ENCODE assay signal across 8 mouse cellular contexts in genomic region chr2:133020173-133020837, GRCm38 (mm10).
A peak's percentile ranks its signal among the peaks of the same experiment; 100 is the strongest.
DNase-seq lines count a peak whose midpoint lies in the region; ATAC-seq and TF ChIP-seq lines count a peak whose summit lies in the region.

No protein-coding gene starts in this region.

- H3K4me3 ChIP-seq in ES-E14 (ENCODE audit: insufficient read depth in 1 of 2, low read depth in 1 of 2, low read length in 2 of 2, poor library complexity in 1 of 2, severe bottlenecking in 1 of 2), result no peak overlapping the region
- no peak overlapping the region for H3K4me3 ChIP-seq in forebrain, embryonic 11.5 days (ENCODE audit: low read depth, low read length)

- in situ Hi-C loops in ES-E14 (cut with MboI; ENCODE audit: low sequenced_read_pairs in 2 of 2, unreplicated experiment in 2 of 2), result no loop called here

- no peak overlapping the region for H3K9ac ChIP-seq in ES-E14 (ENCODE audit: insufficient read depth, low read depth, low read length, poor library complexity, severe bottlenecking)
- H3K9ac ChIP-seq in forebrain, embryonic 11.5 days (ENCODE audit: low read length), result no peak overlapping the region

- H3K36me3 ChIP-seq in ES-E14 (ENCODE audit: control insufficient read depth, insufficient read depth, low read length, poor library complexity, severe bottlenecking), result no peaks in the 10 kb centered on the region
- H3K36me3 ChIP-seq in forebrain, embryonic 11.5 days (ENCODE audit: control insufficient read depth, insufficient read depth, low read length), result no peaks in the 10 kb centered on the region

- intact Hi-C loops in heart, postnatal 14 days (cut with DNase I), result no loop called here

- no peak overlapping the region for H3K27ac ChIP-seq in ES-E14 (ENCODE audit: insufficient read depth, low read depth, low read length, poor library complexity, severe bottlenecking)
- no peak overlapping the region for H3K27ac ChIP-seq in forebrain, embryonic 11.5 days (ENCODE audit: low read depth, low read length)

- H3K4me2 ChIP-seq in forebrain, embryonic 11.5 days (ENCODE audit: low read depth, low read length, severe bottlenecking), result no peak overlapping the region

- peak; percentile 69 for DNase-seq in ES-E14 (ENCODE audit: low read depth, low spot score)
- DNase-seq in brain, embryonic 18.5 days (ENCODE audit: low read depth, low spot score), result peak; percentile 52
- DNase-seq in forebrain, embryonic 11.5 days (ENCODE audit: low spot score), result peak; percentile 88
- DNase-seq in heart, postnatal 14 days, result peak; percentile 67 to 78
- peak; percentile 40 for DNase-seq in layer of hippocampus, adult 9-10 months (ENCODE audit: low spot score)
- peak; percentile 66 for DNase-seq in lung, postnatal 10 days
- peak; percentile 81 for DNase-seq in retina, postnatal 1 day
- peak; percentile 42 to 52 for DNase-seq in urinary bladder, postnatal 36 days (ENCODE audit: low spot score in 2 of 2)

- WGBS in forebrain, embryonic 11.5 days, result 23% methylated on average over 11 of the region's 11 CpGs

- H3K9me3 ChIP-seq in ES-E14 (ENCODE audit: control insufficient read depth, insufficient read depth, low read depth, low read length), result no peaks in the 10 kb centered on the region
- H3K9me3 ChIP-seq in forebrain, embryonic 11.5 days (ENCODE audit: control insufficient read depth, low read length), result no peaks in the 10 kb centered on the region

- peak; percentile 86 for ATAC-seq in forebrain, embryonic 11.5 days (replicated peaks; ENCODE audit: low FRiP score)

- H3K27me3 ChIP-seq in forebrain, embryonic 11.5 days (ENCODE audit: control insufficient read depth, insufficient read depth, low read length), result no peaks in the 10 kb centered on the region

- no peaks in the 10 kb centered on the region for H3K4me1 ChIP-seq in ES-E14 (ENCODE audit: control insufficient read depth in 2 of 2, insufficient read depth in 2 of 2, low read length in 2 of 2, poor library complexity in 1 of 2)
- no peaks in the 10 kb centered on the region for H3K4me1 ChIP-seq in forebrain, embryonic 11.5 days (replicated peaks; ENCODE audit: control insufficient read depth, insufficient read depth, low read length)

TF ChIP-seq in ES-E14, 5 proteins besides CTCF, POLR2A, EP300 and RAD21:
- TF ChIP-seq CHD2 (IDR thresholded peaks at IDR 0.05; ENCODE audit: low read depth, low read length) (no peak), ZNF384 (IDR thresholded peaks at IDR 0.05; ENCODE audit: low read depth, low read length) (no peak), MAFK (IDR thresholded peaks at IDR 0.05; ENCODE audit: insufficient read depth, low read depth, low read length) (no peak), HCFC1 (IDR thresholded peaks at IDR 0.05; ENCODE audit: borderline replicate concordance, insufficient read depth, low read length) (no peak), ZC3H11A (IDR thresholded peaks at IDR 0.05; ENCODE audit: borderline replicate concordance, low read depth, low read length) (0 out of 2 replicates have a peak, but pooled peaks have one; percentile 49)
